Mouse (Mus musculus): ENCODE results near the gene Prdm1. TPM values are rescaled to one million over a fixed set of nuclear protein-coding genes. Genes with fewer than 3 reads are reported as not detected.

The Prdm1 gene
- polyA plus RNA-seq, 1 experiment from 2014 or later: 0.33 TPM

GRCm38 (mm10) chr10:44403415-44403814 lies 124.9 kb downstream of the Prdm1 start:
- H3K4me3 ChIP-seq (ENCODE audit: low read depth, low read length): no peak overlapping the region
- H3K4me2 ChIP-seq (ENCODE audit: low read length): no peak overlapping the region
- H3K9me3 ChIP-seq (replicated peaks; ENCODE audit: control insufficient read depth, low read length): no peaks in the 10 kb centered on the region
- H3K27me3 ChIP-seq (replicated peaks; ENCODE audit: control insufficient read depth, insufficient read depth, low read length): no peaks in the 10 kb centered on the region
- DNase-seq (ENCODE audit: low spot score) (no peak), ATAC-seq (no peak)
- no peak overlapping the region for H3K9ac ChIP-seq (ENCODE audit: low read length)
- 85% methylated on average over 7 of the region's 7 CpGs for WGBS
- no peaks in the 10 kb centered on the region for H3K4me1 ChIP-seq (ENCODE audit: control insufficient read depth, insufficient read depth, low read length)
- H3K27ac ChIP-seq (ENCODE audit: low read depth, low read length): no peak overlapping the region
- no peaks in the 10 kb centered on the region for H3K36me3 ChIP-seq (ENCODE audit: control insufficient read depth, insufficient read depth, low read length)

GRCm38 (mm10) chr10:44401600-44401999 lies 126.7 kb downstream of the Prdm1 start:
- H3K27ac ChIP-seq (ENCODE audit: low read depth, low read length): no peak overlapping the region
- no peak for DNase-seq (ENCODE audit: low spot score)
- ATAC-seq: no peak
- H3K4me3 ChIP-seq (ENCODE audit: low read depth, low read length): no peak overlapping the region
- no peaks in the 10 kb centered on the region for H3K36me3 ChIP-seq (ENCODE audit: control insufficient read depth, insufficient read depth, low read length)
- WGBS: 74% methylated on average over 10 of the region's 10 CpGs
- no peak overlapping the region for H3K4me2 ChIP-seq (ENCODE audit: low read length)
- H3K9ac ChIP-seq (ENCODE audit: low read length): no peak overlapping the region
- no peaks in the 10 kb centered on the region for H3K4me1 ChIP-seq (ENCODE audit: control insufficient read depth, insufficient read depth, low read length)
- H3K9me3 ChIP-seq (replicated peaks; ENCODE audit: control insufficient read depth, low read length): no peaks in the 10 kb centered on the region
- H3K27me3 ChIP-seq (replicated peaks; ENCODE audit: control insufficient read depth, insufficient read depth, low read length): no peaks in the 10 kb centered on the region

GRCm38 (mm10) chr10:44400602-44401001 lies 127.7 kb downstream of the Prdm1 start:
- ATAC-seq: no peak

GRCm38 (mm10) chr10:44400119-44400518 lies 128.2 kb downstream of the Prdm1 start:
- H3K36me3 ChIP-seq (ENCODE audit: control insufficient read depth, insufficient read depth, low read length): no peaks in the 10 kb centered on the region
- no peak for ATAC-seq
- DNase-seq (ENCODE audit: low spot score): no peak
- no peak overlapping the region for H3K9ac ChIP-seq (ENCODE audit: low read length)
- no peak overlapping the region for H3K4me3 ChIP-seq (ENCODE audit: low read depth, low read length)
- WGBS: 51% methylated on average over 3 of the region's 3 CpGs
- no peak overlapping the region for H3K4me2 ChIP-seq (ENCODE audit: low read length)
- no peaks in the 10 kb centered on the region for H3K4me1 ChIP-seq (ENCODE audit: control insufficient read depth, insufficient read depth, low read length)
- H3K27ac ChIP-seq (ENCODE audit: low read depth, low read length): no peak overlapping the region
- no peaks in the 10 kb centered on the region for H3K9me3 ChIP-seq (replicated peaks; ENCODE audit: control insufficient read depth, low read length)
- H3K27me3 ChIP-seq (replicated peaks; ENCODE audit: control insufficient read depth, insufficient read depth, low read length): no peaks in the 10 kb centered on the region

More at GRCm38 (mm10) chr10:44400602-44401001, 127.7 kb downstream of the Prdm1 start:
- Histone ChIP-seq H3K27ac (ENCODE audit: low read depth, low read length) (no peak overlapping the region), H3K9me3 (replicated peaks; ENCODE audit: control insufficient read depth, low read length) (no peaks in the 10 kb centered on the region), H3K9ac (ENCODE audit: low read length) (no peak overlapping the region), H3K36me3 (ENCODE audit: control insufficient read depth, insufficient read depth, low read length) (no peaks in the 10 kb centered on the region), H3K27me3 (replicated peaks; ENCODE audit: control insufficient read depth, insufficient read depth, low read length) (no peaks in the 10 kb centered on the region), H3K4me2 (ENCODE audit: low read length) (no peak overlapping the region), H3K4me1 (ENCODE audit: control insufficient read depth, insufficient read depth, low read length) (no peaks in the 10 kb centered on the region), H3K4me3 (ENCODE audit: low read depth, low read length) (no peak overlapping the region)
- 57% methylated on average over 13 of the region's 13 CpGs for WGBS
- no peak for DNase-seq (ENCODE audit: low spot score)

GRCm38 (mm10) chr10:44392855-44393254 lies 135.4 kb downstream of the Prdm1 start:
- no peaks in the 10 kb centered on the region for H3K9me3 ChIP-seq (replicated peaks; ENCODE audit: control insufficient read depth, low read length)
- no peak overlapping the region for H3K4me2 ChIP-seq (ENCODE audit: low read length)
- WGBS: 88% methylated on average over 8 of the region's 8 CpGs
- H3K36me3 ChIP-seq (ENCODE audit: control insufficient read depth, insufficient read depth, low read length): no peaks in the 10 kb centered on the region
- no peaks in the 10 kb centered on the region for H3K27me3 ChIP-seq (replicated peaks; ENCODE audit: control insufficient read depth, insufficient read depth, low read length)
- no peaks in the 10 kb centered on the region for H3K4me1 ChIP-seq (ENCODE audit: control insufficient read depth, insufficient read depth, low read length)
- no peak for DNase-seq (ENCODE audit: low spot score)
- H3K4me3 ChIP-seq (ENCODE audit: low read depth, low read length): no peak overlapping the region
- no peak overlapping the region for H3K27ac ChIP-seq (ENCODE audit: low read depth, low read length)
- no peak for ATAC-seq
- no peak overlapping the region for H3K9ac ChIP-seq (ENCODE audit: low read length)

- no peak for ATAC-seq
Measured at GRCm38 (mm10) chr10:44391509-44392290, 136.6 kb downstream of the Prdm1 start.

GRCm38 (mm10) chr10:44390286-44390685 lies 138.0 kb downstream of the Prdm1 start:
- Histone ChIP-seq H3K9ac (ENCODE audit: low read length) (no peak overlapping the region), H3K4me3 (ENCODE audit: low read depth, low read length) (no peak overlapping the region), H3K9me3 (replicated peaks; ENCODE audit: control insufficient read depth, low read length) (no peaks in the 10 kb centered on the region), H3K27me3 (replicated peaks; ENCODE audit: control insufficient read depth, insufficient read depth, low read length) (no peaks in the 10 kb centered on the region), H3K27ac (ENCODE audit: low read depth, low read length) (no peak overlapping the region), H3K4me2 (ENCODE audit: low read length) (no peak overlapping the region), H3K36me3 (ENCODE audit: control insufficient read depth, insufficient read depth, low read length) (no peaks in the 10 kb centered on the region), H3K4me1 (ENCODE audit: control insufficient read depth, insufficient read depth, low read length) (no peaks in the 10 kb centered on the region)
- 86% methylated on average over 5 of the region's 5 CpGs for WGBS
- DNase-seq (ENCODE audit: low spot score): no peak
- ATAC-seq: no peak

More at GRCm38 (mm10) chr10:44391509-44392290, 136.6 kb downstream of the Prdm1 start:
- 42% methylated on average over 12 of the region's 12 CpGs for WGBS
- H3K9ac ChIP-seq (ENCODE audit: low read length): no peak overlapping the region
- no peaks in the 10 kb centered on the region for H3K4me1 ChIP-seq (ENCODE audit: control insufficient read depth, insufficient read depth, low read length)
- H3K4me2 ChIP-seq (ENCODE audit: low read length): no peak overlapping the region
- H3K9me3 ChIP-seq (replicated peaks; ENCODE audit: control insufficient read depth, low read length): no peaks in the 10 kb centered on the region
- H3K4me3 ChIP-seq (ENCODE audit: low read depth, low read length): no peak overlapping the region
- no peak overlapping the region for H3K27ac ChIP-seq (ENCODE audit: low read depth, low read length)
- H3K27me3 ChIP-seq (replicated peaks; ENCODE audit: control insufficient read depth, insufficient read depth, low read length): no peaks in the 10 kb centered on the region
- H3K36me3 ChIP-seq (ENCODE audit: control insufficient read depth, insufficient read depth, low read length): no peaks in the 10 kb centered on the region
- no peak for DNase-seq (ENCODE audit: low spot score)

- ATAC-seq (no peak), DNase-seq (ENCODE audit: low spot score) (no peak)
- Histone ChIP-seq H3K27me3 (replicated peaks; ENCODE audit: control insufficient read depth, insufficient read depth, low read length) (no peaks in the 10 kb centered on the region), H3K27ac (ENCODE audit: low read depth, low read length) (no peak overlapping the region), H3K4me1 (ENCODE audit: control insufficient read depth, insufficient read depth, low read length) (peaks cover 6% of the 10 kb centered on the region; the same call in 1 of the 2 replicates), H3K36me3 (ENCODE audit: control insufficient read depth, insufficient read depth, low read length) (no peaks in the 10 kb centered on the region), H3K9ac (ENCODE audit: low read length) (no peak overlapping the region), H3K4me3 (ENCODE audit: low read depth, low read length) (no peak overlapping the region), H3K4me2 (ENCODE audit: low read length) (no peak overlapping the region), H3K9me3 (replicated peaks; ENCODE audit: control insufficient read depth, low read length) (no peaks in the 10 kb centered on the region)
- WGBS: 82% methylated on average over 11 of the region's 11 CpGs
Measured at GRCm38 (mm10) chr10:44388706-44389233, 139.5 kb downstream of the Prdm1 start.

Measured in forebrain, embryonic 14.5 days (tissue).